Mouse (Mus musculus): ENCODE data around the gene Ntf5.

The Ntf5 gene

DNA sequence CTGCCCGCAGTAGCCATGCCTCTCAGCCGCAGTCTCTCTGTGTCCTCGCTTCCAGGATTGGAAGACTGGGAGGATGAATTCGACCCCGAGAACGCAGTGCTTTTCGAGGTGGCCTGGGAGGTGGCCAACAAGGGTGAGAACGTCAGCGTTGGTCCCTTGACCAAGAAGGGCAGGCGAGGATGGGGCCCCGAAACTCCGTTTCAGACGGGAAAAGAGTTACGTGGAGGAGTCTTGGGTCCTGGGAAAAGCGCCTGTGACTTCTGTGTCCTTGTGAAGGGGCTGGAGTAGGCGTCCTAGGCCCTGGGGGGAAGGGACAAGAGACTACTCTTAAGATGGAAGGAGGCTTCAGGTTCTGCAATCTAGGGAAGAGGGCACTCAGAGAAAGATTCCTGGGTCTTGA lies 21.5 kb downstream of the Ntf5 start:
- no peak for DNase-seq (ENCODE audit: low spot score)

DNA sequence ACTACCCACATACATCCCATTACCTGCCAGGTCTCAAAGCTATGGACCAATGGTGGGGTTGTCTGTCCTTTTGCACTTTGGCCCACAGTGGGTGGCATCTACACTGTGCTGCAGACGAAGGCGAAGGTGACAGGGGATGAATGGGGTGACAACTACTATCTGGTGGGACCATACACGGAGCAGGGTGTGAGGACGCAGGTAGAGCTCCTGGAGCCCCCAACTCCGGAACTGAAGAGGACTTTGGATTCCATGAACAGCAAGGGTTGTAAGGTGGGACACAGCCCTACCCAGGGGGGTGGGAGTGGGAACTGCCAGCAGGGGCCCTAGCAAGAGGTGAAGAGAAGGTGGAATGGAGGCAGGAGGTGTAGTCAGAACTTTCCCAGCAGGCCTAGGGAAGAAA lies 22.9 kb downstream of the Ntf5 start:
- DNase-seq (ENCODE audit: low spot score) = no peak

DNA sequence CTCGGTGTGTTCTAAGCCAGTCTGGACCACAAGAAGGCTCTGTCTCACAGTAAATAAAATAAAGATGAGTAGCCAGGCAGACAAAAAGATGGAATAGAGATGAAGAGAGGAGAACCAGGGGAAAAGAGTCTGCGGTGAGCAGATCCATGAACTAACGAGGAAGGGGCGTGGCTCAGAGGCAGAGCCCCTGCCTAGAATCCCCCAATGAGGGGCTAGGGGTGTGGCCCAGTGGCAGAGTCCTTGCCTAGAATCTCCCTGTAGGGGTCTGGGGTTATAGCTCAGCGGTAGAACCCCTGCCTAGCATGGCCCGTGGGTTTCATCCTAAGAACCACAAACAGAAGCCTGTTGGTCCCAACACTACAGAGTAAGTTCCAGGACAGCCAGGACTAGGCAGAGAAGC lies 23.6 kb downstream of the Ntf5 start:
- no peak for DNase-seq (ENCODE audit: low spot score)

DNA sequence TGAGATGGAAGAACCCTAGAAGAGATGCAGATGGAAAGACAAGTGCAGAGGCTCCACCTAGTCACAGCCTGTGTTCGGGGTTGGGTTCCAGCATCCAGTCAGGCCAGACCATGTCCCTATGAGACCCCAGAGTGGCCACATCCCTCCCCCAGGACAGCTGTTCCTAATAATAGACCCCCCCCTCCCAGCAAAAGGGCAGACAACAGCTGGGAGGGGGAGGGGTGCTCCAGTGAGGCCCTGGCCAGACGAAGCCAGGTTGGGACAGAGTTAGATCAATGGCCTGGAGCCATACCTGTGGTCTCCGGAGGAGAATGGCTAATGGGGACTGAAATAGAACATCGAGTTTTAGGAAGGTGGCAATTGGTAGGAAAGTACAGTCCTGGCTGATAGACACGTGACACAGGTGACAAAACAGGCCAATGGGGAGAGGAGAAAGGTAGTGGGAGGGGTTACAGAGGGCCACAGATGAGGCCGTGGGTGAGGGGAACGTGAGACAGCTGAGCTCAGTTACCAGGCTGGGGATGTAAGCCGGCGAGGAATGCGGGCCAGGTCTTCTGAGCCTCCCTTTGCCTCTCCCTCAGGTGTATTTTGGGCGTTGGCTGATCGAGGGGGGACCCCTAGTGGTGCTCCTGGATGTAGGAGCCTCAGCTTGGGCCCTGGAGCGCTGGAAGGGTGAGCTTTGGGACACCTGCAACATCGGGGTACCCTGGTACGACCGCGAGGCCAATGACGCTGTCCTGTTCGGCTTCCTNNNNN lies 24.2 kb downstream of the Ntf5 start, which contains the start of gene Ruvbl2:
Gene Ruvbl2 (minus strand): TSS at position 576 of the 756 bp plus-strand sequence.
- no peak for DNase-seq (ENCODE audit: low spot score)

DNA sequence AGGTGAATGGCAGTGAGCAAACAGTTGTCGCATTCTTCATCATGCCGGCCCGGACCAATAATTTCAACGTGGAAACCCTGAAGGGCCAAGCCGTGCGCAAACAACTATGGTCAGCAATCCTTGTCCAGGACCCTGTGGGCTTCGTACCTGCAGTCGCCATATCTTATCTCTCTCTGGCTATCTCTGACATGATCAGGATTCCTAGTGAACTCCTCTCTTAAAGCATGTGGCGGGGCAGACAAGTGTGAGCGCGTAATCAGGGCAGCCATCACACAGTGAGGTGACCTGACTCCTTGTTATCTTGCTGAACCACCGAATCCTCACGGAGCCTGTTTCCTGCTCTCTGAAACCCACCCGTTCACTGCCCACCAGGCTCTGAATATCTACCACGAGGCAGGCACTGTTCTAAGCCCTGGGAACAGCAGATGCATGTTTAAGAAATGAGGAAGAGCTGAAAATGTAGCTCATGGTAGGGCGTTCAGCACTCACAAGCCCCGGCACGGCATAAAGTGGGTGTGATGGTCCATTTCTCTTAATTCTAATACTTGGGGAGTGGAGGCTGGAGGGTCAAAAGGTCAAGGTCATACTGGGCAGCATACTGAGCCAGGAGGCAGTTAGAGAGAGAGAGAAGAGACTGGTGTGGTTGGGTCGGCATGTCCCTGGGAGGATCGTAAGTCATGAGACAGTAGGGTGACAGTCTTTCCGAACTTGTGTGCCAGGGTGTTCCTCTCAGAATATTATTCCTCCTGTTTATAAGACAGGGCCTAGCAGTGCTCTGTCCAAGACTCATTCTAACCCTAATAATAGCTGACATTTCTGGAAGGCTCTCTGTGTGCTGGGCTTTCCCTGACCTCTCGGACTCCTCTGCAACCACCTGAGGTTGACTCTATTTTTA lies 30.3 kb downstream of the Ntf5 start:
- no peak for DNase-seq (ENCODE audit: low spot score)

DNA sequence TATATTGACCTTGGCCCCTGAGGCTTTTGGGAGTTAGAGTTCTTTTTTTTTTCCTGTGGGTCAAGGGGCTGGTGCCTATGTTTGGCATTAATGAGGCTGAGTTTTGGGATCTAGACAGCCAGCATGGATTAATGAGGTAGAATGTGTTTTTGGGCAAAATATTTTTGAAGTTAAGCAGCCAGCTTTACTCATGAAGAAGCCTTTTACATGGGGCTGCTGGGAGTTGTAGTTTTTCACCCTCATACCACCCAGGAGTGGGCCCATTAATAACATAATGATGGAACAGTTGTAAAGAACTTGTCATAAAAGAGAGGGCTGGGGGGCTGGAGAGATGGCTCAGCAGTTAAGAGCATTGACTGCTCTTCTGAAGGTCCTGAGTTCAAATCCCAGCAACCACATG lies 33.1 kb downstream of the Ntf5 start:
- no peak for DNase-seq (ENCODE audit: low spot score)

DNA sequence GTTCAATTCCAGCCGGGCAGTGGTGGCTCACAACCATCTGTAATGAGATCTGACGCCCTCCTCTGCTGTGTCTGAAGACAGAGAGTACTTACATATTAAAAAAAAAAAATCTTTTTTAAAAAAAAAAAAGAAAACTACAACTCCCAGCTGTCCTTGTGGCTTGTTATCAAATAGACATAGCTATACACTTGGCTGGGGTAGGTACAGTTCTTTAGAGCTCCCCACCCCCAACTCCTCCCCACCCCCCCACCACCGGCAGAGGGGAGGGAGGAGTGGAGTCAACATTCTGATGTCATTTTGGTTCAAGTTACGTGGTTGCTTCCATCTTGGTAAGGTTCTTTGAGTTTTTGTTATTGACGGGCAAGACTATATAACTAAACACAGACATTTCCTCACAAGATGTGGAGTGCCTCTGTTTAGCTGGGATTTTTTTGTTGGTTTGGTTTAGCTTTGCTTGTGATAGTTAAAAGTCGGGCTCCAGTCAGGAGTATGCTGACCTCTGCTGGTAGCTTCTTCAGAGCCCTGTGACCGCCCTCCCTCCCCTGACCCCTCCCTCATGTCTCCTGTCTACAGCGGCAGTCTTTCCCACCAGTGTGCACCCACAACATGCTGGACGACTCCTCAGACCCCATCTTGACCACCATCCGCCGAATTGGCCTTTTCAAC lies 34.0 kb downstream of the Ntf5 start:
- DNase-seq (ENCODE audit: low spot score) = no peak

DNA sequence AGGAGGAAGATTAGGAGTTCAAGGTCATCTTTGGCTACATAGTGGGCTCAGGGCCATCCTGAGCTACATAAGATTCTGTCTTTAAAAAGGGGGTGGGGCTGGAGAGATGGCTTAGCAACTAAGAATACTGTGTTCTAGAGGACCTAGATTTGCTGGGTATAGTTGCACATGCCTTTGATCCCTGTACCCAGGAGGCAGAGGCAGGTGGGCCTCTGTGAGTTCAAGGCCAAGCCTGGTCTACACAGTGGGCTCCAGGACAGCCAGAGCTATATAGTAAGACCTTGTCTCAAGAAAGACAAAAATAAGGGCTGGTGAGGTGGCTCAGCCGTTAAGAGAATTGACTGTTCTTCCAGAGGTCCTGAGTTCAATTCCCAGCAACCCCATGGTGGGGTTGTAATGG lies 36.5 kb downstream of the Ntf5 start:
- no peak for DNase-seq (ENCODE audit: low spot score)

DNA sequence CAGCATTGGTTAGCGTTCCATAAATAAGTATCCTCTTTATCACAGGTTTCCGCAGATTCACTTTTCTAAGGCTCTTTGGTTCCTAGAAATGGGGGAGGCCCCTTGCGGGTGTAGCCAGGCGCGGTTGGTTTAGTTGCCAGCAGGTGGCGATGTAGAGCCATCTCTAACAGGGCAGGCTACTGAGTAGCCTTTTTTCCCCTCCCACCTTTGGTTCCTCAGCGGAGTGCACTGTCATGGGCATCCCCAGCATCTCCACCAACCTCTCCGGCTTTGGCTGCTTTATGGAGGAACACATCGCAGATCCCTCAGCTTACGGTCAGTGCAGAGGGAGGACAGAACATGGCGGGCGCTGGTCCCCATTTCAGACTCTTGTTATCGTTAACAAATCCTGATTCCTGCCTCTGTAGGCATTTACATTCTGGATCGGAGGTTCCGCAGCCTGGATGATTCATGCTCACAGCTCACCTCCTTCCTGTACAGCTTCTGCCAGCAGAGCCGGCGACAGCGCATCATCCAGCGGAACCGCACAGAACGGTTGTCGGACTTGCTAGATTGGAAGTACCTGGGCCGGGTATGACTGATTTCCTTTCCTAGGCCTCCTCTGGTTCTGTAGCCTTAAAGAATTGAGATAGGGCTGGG lies 38.0 kb downstream of the Ntf5 start:
- peak; percentile 82 for DNase-seq (ENCODE audit: low spot score)

DNA sequence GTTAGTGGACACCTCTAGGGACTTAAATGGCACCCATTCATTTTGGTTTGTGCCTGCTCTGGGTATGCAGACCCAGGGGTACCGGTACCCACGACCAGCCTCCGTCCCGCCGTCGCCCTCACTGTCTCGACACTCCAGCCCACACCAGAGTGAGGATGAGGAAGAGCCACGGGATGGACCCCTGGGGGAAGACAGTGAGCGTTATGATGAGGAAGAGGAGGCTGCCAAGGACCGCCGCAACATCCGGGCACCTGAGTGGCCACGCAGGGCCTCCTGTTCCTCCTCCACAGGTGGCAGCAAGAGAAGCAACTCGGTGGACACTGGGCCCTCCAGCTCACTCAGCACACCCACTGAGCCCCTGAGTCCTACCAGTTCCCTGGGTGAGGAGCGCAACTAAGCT lies 41.5 kb downstream of the Ntf5 start:
- DNase-seq (ENCODE audit: low spot score) = no peak

DNA sequence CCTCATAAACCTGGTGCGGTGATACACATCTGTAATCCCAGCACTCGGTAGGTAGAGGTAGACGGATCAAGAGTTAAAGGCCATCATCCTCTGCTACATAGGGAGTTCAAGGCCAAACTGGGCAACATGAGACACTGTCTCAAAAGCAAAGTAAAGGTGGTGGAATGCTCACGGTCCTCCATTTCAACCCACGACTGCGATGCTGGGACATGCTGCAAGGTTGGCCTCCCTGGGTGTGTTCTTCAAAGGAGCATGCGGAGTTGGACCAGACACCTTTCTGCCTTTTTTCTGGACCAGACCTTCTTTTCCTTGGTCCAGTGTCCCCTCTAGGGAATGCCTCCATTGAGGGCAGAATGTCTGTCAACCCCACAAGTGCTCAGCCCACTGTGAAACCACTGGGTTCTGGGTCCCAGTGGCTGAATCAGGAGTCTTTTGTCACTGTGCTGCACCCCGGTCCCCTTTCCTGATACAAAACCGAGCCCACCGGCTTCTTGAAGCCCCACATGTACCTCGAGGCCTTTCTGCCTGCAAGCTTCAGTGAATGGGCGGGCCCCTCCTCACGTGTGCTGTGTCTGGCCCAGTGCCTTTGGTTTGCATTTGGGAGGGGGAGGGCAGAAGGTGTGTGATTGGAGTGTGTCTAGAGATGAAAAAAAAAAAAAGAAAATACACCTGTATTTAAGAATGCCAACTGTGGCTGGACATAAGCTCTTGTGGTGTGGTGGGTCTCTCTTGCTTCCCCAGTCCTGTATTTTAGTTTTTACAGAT lies 42.6 kb downstream of the Ntf5 start:
- no peak for DNase-seq (ENCODE audit: low spot score)

DNA sequence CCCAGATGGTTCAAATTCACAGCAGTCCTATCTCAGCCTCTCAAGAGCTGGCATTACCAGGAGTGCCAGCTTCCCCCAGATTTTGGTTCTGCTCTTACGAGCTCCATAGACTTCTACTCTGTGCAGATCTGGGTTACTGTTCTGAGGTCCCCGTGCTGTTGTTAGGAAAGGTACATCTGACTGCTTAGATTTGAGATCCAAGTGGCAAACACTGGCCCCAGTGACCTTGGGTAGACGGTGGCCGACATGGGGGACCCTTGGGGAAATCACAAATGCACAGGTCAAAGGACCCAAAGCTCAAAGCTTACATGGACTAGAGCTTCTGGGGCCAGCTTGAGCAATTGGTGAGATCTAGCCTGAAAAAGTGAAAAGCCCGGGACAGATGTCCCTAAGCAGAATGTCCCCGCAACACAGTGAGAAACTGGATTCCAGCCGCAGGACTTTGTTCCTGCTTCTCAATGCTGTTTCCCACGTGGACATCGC lies 43.3 kb downstream of the Ntf5 start:
- DNase-seq (ENCODE audit: low spot score) = no peak

DNA sequence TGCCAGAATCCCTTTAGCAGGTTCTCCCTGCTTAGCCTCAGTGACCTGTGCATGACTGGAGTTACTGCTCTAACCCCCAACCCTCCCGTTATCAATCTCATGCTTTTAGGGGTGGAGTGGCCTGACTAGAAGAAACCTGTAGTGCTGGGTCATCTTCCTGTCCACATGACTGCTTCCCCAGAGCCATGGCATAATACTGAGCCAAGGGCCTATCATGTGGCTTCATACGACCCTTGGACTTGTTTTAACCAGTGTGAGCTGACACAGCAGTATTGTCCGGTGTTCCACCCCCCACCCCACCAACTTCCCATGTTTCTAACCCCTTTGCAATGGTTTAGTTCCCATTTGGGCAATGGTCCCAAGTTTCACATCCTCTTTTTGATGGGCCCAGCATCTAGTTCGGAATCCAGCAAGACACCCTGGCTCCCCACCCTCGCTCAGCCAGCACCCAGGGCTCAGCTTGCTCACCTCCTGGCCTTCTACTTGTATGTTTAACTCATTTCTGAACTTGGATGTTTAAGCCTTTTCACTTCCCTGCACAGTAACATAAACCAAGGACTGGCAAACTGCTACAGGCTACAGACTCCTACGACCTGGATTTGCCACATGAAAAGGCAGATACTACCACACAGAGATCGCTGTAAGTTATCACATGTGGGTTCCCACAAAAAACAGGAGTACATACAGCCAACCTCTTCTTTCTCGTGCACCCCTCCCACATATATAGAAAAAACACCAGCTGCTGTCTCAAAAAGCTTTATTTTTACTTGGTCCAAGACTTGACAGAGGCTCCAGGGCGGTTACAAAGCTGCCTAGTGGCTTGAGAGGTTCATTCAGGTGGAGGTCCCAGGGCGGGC lies 43.9 kb downstream of the Ntf5 start:
- DNase-seq (ENCODE audit: low spot score) = no peak

DNA sequence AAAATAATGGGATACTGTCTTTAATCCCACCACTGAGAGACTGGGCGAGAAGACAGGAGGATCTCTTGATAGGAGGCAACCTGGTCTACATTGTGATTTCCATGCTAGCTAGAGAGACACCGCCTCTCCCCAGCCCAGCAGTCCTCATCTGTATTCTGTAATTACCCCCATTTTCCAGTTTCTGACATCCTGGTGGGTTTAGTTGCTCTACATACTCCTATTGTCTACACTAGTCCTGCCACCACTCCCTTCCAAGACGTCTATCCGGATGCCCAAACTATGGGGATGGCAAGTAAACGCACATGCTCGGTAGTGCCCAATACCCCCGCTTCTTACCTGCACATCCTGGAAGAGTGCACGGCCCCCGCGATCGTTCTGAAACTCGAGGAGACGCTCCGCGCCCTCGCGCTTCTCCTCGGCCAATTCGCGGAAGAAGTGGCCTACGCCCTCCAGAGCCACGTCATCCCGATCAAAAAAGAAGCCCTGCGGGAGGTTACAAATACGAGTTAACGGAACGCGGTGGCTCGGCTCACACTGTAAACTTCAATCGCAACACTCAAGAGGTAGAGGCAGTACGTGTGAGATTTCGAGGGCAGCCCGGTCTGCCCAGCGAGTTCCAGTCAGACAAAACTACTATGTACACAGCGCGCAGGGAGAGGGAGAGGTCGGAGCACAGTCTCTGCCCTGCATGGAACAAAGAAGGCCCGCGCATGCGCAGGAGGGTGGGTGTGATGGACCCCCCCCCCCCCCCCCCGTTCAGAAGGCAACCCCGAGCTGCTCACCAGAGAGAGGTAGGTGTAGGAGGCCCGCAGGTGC lies 45.5 kb downstream of the Ntf5 start:
- peak; percentile 69 for DNase-seq (ENCODE audit: low spot score)

DNA sequence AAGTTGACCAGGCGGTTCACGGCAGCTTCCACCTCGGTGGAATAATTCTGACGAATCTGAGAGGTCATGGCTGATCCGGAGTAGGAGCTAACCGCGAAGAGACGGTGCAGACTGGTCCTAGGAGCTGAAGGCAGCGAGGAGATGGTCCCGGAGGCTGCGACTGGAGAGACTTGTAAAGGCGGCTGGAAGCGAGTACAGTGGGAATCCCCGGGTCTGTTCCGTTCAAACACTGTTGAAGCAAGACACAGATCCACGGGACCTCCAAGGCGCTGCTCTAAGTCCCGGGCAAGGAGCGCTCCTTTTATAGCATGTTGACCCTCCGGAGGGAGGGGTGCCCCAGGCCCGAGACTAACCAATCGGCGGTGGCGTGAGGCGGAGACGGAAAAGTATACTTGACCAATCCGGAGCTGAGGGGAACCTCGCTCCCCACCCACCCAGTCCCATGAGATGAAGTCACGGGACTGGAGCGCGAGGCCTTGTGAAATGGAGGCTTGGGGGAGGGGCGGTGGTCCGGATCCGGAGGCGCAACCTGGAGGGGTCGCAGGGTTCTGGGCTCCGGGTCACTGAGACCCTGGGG lies 46.2 kb downstream of the Ntf5 start, which contains the start of gene Ftl1:
Gene Ftl1 (minus strand): TSS at position 321 of the 577 bp plus-strand sequence.
- DNase-seq (ENCODE audit: low spot score) = peak; percentile 81

DNA sequence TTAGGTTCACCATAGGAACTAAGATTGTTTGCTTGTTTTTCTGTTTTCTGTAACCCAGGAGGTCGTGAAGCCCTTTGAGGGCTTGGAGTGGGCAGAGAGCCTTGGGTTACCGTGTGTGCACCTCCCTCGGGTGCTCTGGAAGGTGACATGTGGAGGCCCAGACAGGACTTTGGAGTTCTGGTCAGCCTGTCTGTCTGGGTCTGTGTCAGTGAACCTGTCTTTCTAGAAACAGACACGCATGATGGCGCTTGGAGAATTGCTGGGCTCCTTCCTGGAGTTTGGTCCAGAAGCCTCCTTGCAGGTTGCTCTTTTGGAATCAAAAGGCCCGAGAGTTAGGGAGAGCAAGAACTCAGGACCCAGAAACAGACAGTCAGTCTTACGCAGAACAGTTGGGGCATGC lies 46.9 kb downstream of the Ntf5 start:
- no peak for DNase-seq (ENCODE audit: low spot score)

DNA sequence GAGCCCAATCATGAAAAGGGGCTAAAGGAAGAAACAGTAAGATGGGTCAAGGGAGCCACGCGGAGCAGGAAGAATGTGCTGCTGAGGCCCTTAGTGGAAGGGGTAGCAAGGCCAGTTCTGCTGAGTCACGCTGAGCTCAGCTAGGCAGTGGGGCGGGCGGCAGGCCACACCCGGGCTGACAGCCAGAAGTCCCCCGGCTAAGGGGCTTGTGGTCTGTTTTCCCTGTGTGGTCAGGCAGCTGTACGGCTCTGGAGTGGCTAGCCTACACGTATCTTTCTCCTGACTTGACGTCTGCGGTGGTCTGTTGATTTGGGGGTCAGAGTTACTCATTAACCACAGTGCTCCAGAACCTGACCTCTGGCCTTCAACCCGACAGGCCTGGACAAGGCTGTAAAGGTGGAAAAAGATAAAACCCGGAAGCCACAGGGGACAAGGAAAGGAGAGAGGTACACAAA lies 47.4 kb downstream of the Ntf5 start:
- peak; percentile 70 for DNase-seq (ENCODE audit: low spot score)

DNA sequence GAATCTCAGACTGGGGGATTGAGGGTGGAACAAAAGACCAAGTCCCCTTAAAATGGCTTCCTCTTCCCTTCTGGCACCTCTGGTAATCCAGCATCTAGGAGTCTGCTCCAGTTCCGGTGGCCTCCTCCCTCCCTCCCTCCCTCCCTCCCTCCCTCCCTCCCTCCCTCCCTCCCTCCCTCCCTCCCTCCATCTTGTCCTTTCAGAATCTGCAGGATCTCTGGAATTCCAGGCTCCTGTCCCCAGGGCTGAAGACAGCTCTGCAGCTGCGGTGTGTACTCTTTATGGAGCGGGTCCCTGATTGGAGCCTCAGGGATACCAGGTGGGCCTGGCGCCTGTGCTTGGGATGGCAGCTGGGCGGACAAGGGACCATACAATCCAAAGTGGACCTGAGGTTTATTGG lies 47.8 kb downstream of the Ntf5 start:
- DNase-seq (ENCODE audit: low spot score) = no peak

DNA sequence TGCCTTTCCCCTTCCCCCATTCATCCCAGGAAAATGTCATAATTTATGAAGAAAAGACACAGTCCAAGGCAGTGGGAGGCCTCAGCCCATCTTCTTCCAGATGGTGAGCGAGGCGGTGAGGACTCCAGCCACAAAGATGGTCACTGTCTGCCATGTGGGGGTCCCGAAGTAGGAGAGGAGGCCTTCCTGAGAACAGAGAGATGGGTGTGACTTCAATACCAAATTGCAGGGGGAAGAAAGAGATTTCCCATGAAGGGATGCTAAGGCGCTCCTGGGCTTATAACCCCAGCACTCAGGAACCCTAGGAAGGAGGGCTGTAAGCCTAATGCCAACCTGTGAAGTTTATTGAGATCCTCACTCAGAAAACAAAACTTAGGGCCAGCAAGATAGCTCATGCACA lies 48.3 kb downstream of the Ntf5 start:
- DNase-seq (ENCODE audit: low spot score) = no peak
